Mouse (Mus musculus) heart, postnatal 4 days (tissue): ENCODE measurements around the gene Tbc1d10a. TPM values are rescaled to one million over a fixed set of nuclear protein-coding genes. Genes with fewer than 3 reads are reported as not detected.
A peak's percentile ranks its signal among the peaks of the same experiment; 100 is the strongest.

ENCODE experiments used
- DNase-seq: peaks from one replicate; pipeline ENCODE4 v3.0.0; 2021
- total RNA-seq, 2 experiments: library from RNA; stranded (reverse); gene quantifications; 2 replicates each; pipeline ENCODE4 v1.2.3; 2021

The Tbc1d10a gene
- total RNA-seq, result 10 to 100 TPM; 10.9 to 11.8 TPM

DNA sequence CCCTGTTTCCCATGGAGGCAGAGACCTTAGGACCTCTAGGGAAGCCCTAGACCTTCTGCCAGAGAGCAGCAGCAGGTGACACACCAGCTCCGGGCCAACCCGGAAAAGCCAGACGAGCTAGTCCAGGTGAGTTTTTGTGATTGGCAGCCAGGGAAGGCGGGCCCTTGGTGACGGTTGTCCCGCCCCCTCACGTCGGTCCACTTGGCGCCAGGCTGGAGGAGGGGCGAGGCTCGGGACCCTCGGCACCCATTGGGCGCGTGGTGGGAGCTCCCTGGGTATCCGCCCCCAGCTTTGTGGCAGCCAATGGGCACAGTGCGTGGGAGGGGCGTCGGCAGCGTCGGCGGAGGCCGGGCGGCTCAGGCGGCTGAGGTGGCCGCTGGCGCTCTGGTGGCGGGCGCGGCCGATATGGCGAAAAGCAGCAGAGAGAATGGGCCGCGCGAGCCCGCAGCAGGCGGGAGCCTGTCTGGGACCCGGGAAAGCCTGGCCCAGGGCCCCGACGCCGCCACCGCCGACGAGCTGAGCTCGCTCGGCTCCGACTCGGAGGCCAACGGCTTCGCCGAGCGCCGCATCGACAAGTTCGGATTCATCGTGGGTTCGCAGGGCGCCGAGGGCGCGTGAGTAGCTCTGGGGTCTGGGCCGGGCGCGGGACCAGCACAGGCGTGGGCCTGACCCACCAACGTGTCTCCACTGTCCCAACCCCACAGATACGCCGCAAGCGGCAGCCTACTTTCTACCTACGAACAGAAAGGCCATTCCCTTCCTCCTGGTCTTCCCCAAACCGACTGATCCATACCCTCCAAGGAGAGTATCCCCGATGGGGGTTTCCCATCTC is at the start of gene Tbc1d10a:
Gene Tbc1d10a (plus strand): TSS at position 304 of the 832 bp plus-strand sequence.
- DNase-seq, result peak; percentile 99

GRCm38 (mm10) chr11:4138964-4139363 is 47.6 kb upstream of the Tbc1d10a start:
- DNase-seq, result no peak

- DNase-seq, result no peak
Measured at GRCm38 (mm10) chr11:4141505-4141904, 45.1 kb upstream of the Tbc1d10a start.

GRCm38 (mm10) chr11:4142352-4142751 is 44.2 kb upstream of the Tbc1d10a start:
- DNase-seq, result no peak

DNA sequence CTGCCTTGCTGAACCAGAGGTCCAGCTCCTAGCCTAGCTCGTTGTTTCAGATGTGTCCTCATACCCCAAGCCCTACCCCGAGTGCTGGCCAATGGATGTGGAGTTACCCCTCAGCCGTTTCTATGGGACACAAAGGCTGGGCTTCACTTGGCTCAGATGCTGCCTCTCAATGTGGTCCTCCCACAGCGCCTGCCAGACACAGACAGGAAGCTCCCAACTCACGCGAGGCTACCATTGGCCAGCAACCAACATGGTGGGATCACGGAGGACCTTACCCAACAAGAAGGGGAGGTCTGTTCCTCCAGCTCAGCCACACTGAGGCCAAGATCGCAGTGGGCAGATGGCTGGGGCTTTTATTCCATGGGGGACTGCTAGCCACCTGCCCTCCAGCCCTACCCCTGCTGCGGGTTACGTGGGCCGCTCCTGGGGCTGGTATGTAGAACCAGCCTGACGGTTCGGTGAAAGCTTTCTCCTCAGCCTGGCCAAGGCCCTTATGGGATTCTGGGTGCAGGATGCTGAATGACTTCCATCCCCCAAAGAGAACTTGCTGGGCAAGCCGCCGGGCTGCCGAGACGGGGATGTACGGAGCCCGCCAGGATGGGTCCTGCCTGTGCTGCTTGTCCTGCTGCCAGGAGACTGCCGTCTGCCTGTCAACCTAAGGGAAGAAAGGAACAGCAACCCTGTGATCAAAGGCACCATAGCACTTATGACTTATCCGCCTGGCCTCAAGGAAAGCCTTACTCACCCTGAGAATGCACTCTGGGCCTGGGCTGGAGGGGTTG is 43.1 kb upstream of the Tbc1d10a start:
- DNase-seq, result no peak

DNA sequence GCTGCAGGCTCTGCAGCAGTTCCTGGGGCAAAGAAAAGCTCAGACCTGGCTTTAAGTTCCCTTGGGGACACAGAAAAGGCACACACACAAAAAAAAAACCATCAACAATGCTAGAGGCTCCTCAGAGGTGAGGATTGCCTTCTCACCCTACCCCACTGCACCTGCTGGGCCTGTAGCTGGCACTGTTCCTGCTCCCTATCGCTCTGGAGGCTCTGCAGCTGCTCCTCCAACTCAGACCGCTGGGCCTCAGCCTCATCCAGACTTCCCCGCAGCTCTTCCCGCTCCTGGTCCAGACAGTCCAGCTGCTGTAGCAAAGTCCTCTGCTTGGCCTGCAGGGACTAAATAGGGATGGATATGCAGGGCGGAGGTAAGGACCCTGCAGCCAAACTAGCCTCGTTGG is 40.2 kb upstream of the Tbc1d10a start:
- DNase-seq, result no peak

GRCm38 (mm10) chr11:4147098-4147497 is 39.5 kb upstream of the Tbc1d10a start:
- peak; percentile 27 for DNase-seq

DNA sequence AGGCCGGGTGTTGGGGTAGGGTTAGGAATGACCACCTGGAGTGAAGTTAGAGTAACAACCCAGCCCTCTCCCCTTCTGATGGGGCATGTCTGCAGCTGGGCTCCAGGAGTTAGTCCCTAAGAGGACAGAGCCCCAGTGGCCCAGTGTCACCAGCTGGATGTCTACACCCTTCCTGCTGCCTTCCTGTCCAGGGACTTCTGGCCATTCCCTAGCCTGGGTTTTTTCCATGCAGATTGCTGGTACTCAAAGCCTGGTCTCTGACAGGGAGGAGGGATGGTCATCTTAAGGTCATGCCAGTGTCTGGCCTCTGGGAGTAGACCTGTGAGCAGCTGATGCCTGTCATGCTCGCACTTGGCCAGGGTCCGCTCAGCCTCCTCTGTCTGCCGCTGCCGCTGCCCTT is 38.5 kb upstream of the Tbc1d10a start:
- no peak for DNase-seq

- no peak for DNase-seq
Measured at GRCm38 (mm10) chr11:4148536-4149156, 37.9 kb upstream of the Tbc1d10a start.

- DNase-seq, result no peak
Measured at GRCm38 (mm10) chr11:4149886-4150285, 36.7 kb upstream of the Tbc1d10a start.

DNA sequence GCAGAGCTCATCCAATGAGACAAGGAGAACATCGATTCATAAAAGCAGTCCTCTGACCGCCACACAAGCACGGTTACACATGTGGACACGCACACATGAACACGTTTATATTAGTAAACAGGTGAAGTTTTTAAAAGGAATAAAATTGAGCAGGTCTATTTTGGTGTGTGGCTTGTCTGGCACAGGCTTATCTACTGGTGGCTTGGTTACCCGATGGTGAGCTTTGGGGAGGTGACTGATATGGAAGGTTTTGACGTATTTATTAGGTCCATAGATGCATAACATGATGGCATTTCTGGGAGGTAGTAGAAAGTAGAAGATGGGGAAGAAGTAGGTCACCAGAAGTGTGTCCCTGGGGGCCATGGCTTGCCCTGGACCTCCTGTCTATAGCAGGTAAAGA is 32.9 kb upstream of the Tbc1d10a start:
- DNase-seq, result no peak

DNA sequence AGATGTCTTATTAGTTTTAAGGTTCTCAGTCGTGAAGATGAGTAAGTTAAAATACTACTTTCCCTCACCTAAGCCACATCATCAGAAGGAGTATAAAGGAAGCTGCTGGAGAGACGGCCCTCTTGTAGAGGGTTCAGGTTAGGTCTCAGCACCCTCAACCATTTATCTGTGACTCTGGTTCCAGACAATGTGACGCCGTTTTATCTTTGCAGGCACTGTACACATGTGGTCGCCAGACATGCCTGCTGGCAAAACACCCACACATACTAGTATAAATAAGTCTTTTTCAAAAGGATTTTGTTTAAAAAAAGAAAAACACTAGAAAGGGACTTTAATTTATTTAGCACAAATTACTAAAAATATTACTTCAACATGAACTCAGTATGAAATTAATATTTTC is 30.9 kb upstream of the Tbc1d10a start:
- no peak for DNase-seq

DNA sequence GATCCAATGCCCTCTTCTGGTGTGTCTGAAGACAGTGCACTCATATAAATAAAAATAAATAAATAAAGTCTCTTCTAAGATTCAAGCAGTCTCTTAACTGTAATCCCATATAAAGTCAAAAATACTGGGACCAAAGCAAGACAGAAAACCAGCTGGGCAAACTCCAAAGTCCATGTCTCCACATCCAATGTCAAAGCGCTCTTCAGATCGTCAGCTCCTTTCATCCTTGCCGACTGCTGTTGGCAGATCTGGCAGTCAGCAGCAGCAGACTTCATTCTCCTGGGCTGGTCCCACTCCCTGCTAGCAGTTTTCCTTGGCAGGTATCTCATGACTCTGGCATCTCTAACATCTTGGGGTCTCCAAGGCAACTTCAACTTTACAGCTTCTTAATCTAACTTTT is 27.9 kb upstream of the Tbc1d10a start:
- DNase-seq, result no peak

- DNase-seq, result peak; percentile 96
Measured at GRCm38 (mm10) chr11:4159808-4160708, 26.5 kb upstream of the Tbc1d10a start, which contains the start of the genes Ccdc157 and Sf3a1. TSS of gene Ccdc157 (minus strand) at chr11:4160293. TSS of gene Sf3a1 (plus strand) at chr11:4160350.

DNA sequence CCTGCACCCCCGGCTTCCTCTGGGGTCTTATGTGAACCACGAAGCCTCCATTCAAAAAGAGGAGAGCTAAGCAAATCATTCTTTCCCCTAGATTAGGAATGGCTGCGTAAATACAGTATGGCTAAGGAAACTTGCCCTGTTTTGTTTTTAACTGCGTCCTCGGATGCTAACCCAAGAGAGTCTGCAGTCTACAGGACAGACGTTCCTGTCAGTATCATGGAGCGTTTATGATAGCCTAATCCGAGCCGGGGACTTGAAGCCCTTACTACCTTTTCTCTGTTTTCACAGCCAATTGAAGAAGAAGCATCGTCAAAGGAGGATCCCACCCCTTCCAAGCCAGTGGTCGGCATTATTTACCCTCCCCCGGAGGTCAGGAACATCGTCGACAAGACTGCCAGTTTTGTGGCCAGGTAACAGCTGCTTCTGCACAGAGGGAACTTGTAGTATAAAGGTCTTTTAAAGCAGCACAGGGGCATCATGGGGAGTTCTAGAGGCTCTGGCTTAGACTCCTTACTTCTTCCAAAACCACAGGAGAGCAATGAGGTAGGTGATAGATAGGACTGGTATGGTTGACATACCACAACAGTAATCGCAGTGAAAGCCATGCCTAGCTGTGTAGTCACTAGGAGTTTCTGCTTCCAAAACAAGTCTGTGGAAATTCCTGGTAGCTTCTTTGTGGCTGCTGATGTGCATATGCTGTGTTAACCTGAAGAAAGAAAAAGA is 25.7 kb upstream of the Tbc1d10a start:
- no peak for DNase-seq

DNA sequence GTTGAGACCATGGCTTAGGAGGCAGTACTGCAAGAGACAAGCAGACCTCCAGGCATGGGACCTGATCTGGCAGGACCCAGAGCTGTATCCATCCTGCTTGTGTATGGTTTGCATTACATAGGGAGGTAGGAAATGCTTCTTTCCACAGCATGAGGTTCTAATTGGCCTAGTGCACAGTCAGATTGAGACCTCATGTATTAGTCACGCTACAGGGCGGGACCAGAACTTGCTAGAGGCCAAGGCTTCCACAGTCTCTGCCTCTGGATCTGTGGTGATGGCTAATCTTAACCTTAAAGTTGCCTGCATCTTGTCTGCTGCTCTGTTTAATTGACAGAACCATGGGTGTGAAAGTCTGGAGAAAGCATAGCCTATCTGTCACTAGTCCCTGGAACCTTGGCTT is 21.9 kb upstream of the Tbc1d10a start:
- no peak for DNase-seq

GRCm38 (mm10) chr11:4166467-4167090 is 20.0 kb upstream of the Tbc1d10a start:
- DNase-seq, result no peak

GRCm38 (mm10) chr11:4174586-4174985 is 12.0 kb upstream of the Tbc1d10a start:
- DNase-seq, result peak; percentile 65

DNA sequence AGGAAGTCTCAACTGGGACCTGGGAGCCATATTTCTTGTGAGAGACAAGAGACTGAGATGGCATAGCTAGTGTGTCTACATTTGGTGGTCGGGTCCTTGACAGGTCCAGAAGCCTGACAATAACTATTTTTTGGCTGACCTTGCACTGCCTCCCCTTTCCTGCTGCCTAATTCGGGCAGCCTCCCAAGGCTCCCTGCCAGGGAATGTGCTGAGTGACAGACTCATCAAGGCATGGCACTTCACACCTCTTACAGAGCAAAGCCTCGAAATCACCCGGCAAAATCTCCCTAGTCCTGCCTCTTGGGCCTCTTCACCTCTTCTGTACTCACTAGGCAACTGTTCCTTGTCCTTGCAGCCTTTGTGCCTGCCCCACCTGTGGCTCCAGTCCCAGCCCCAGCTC is 8.9 kb upstream of the Tbc1d10a start:
- DNase-seq, result peak; percentile 78

GRCm38 (mm10) chr11:4182061-4182460 is 4.5 kb upstream of the Tbc1d10a start:
- no peak for DNase-seq

DNA sequence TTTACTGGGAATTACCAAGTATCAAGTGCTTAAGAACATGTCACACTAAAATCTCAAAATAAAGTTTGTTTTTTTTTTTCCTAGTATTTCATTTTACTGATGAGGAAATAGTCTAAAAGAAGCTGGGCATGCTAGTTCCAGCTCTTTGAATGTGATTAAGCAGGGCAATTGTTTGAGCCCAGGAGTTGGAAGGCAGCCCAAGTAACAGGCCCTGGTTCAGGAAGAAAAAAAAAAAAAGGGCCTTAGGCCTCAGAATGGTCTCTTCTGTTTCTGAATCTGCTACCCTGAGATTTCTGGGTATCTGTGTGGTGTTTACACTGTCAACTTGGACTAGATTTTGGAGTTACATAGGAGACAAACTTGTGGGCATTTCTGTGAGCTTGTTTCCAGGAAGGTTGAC is 3.1 kb upstream of the Tbc1d10a start:
- no peak for DNase-seq
